ENCODE assay signal across 8 mouse cellular contexts in the genomic region with DNA sequence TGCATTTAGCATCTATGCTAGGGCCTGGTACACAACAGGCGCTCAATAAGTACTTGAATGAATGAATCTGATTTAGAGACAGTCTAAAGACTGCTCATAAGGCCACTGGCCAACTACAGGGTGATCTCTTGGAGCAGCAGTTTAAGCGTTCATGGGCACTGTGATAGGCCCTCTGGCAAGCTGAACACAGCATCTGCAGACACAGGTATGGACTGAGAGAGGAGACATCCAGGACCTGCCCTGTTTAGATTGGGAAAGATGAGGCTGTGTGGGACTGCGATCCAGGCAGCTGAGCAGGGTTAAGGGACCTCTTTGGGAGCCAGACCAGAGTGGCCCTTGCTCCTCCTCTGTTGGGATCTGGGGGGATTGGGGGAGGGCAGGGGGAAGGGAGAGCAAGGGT. TPM values are rescaled to one million over a fixed set of nuclear protein-coding genes. Genes with fewer than 3 reads are reported as not detected.
DNase-seq lines count a peak whose midpoint lies in the region; ATAC-seq lines count a peak whose summit lies in the region.

A gene (minus strand): TSS at position 101 of the 400 bp plus-strand sequence.

- no peak for DNase-seq in heart, adult 18-20 months
- no peak for DNase-seq in hindbrain, embryonic 10.5 days (ENCODE audit: low spot score)
- DNase-seq in cerebellum, postnatal 14 days, result no peak
- DNase-seq in retina, postnatal 1 day, result no peak
- DNase-seq in adrenal gland, postnatal 14 days, result no peak

- H3K4me3 ChIP-seq in heart, embryonic 15.5 days, result peak within 1 kb of the TSS; percentile 46
- H3K4me3 ChIP-seq in hindbrain, embryonic 10.5 days, result peak within 1 kb of the TSS; percentile 63
- H3K4me3 ChIP-seq in limb, embryonic 15.5 days, result peak within 1 kb of the TSS; percentile 45

- H3K9ac ChIP-seq in heart, embryonic 15.5 days, result peak within 1 kb of the TSS; percentile 38
- H3K9ac ChIP-seq in limb, embryonic 15.5 days, result peak within 1 kb of the TSS; percentile 14; the same call in 1 of the 2 replicates

- H3K27me3 ChIP-seq in heart, embryonic 15.5 days, result peaks cover 87% of the 10 kb centered on the region
- peaks cover 94% of the 10 kb centered on the region for H3K27me3 ChIP-seq in hindbrain, embryonic 10.5 days (ENCODE audit: insufficient read depth, poor library complexity, severe bottlenecking)
- H3K27me3 ChIP-seq in limb, embryonic 15.5 days, result peaks cover 84% of the 10 kb centered on the region

- no peaks in the 10 kb centered on the region for H3K36me3 ChIP-seq in heart, embryonic 15.5 days
- H3K36me3 ChIP-seq in hindbrain, embryonic 10.5 days, result no peaks in the 10 kb centered on the region
- no peaks in the 10 kb centered on the region for H3K36me3 ChIP-seq in limb, embryonic 15.5 days

- peak within 1 kb of the TSS; percentile 68 for H3K4me2 ChIP-seq in heart, embryonic 15.5 days
- H3K4me2 ChIP-seq in limb, embryonic 15.5 days, result peak within 1 kb of the TSS; percentile 90

- ATAC-seq in heart, embryonic 15.5 days (replicated peaks; ENCODE audit: insufficient number of reproducible peaks, insufficient read depth, low FRiP score, low read depth), result no peak
- no peak for ATAC-seq in activated CD4-positive, CD25-positive, alpha-beta regulatory T cell, adult 4 months
- ATAC-seq in limb, embryonic 15.5 days (ENCODE audit: insufficient number of reproducible peaks, low FRiP score, low TSS enrichment, low read depth), result no peak

- WGBS in heart, embryonic 15.5 days, result 33% methylated on average over 3 of the region's 3 CpGs
- whole genome bisulfite sequencing in hindbrain, embryonic 10.5 days, result 28% methylated on average over 3 of the region's 3 CpGs
- WGBS in limb, embryonic 15.5 days, result 24% methylated on average over 3 of the region's 3 CpGs

- H3K4me1 ChIP-seq in heart, embryonic 15.5 days (replicated peaks), result peaks cover 23% of the 10 kb centered on the region
- peaks cover 40% of the 10 kb centered on the region for H3K4me1 ChIP-seq in hindbrain, embryonic 10.5 days (replicated peaks)
- H3K4me1 ChIP-seq in limb, embryonic 15.5 days, result peaks cover 30% of the 10 kb centered on the region

- no peak within 1 kb of the TSS for H3K27ac ChIP-seq in heart, embryonic 15.5 days
- peak within 1 kb of the TSS; percentile 84 for H3K27ac ChIP-seq in hindbrain, embryonic 10.5 days
- H3K27ac ChIP-seq in limb, embryonic 15.5 days, result no peak within 1 kb of the TSS

- H3K9me3 ChIP-seq in heart, embryonic 15.5 days (replicated peaks), result no peaks in the 10 kb centered on the region
- H3K9me3 ChIP-seq in hindbrain, embryonic 10.5 days, result no peaks in the 10 kb centered on the region
- no peaks in the 10 kb centered on the region for H3K9me3 ChIP-seq in limb, embryonic 15.5 days

RNA-seq across cellular contexts. Expression of the gene that starts here (rescaled TPM):
- polyA plus RNA-seq in heart, embryonic 15.5 days (2015; fragmentation: Nextera tagmentation; extraction: Ambion mirVana), result 1.9 and 12.3 TPM in 2 replicates
- 1 to 10 TPM in 1 of 2 experiments, under 1 TPM in 1; 0.99 to 2.7 TPM for total RNA-seq in heart, adult 18-20 months (2021)
- 10 to 100 TPM; 45.6 to 48.2 TPM for polyA plus RNA-seq in activated CD4-positive, CD25-positive, alpha-beta regulatory T cell, adult 4 months (2017; shearing (Covaris generic))
- 1.7 and 5.8 TPM in 2 replicates for polyA plus RNA-seq in hindbrain, embryonic 10.5 days (2016; fragmentation: Nextera tagmentation; extraction: Ambion mirVana)
- polyA plus RNA-seq in limb, embryonic 15.5 days (2015; fragmentation: Nextera tagmentation; extraction: Ambion mirVana), result 2.7 and 4.0 TPM in 2 replicates
- total RNA-seq in adrenal gland, postnatal 14 days (2021), result 7.3 and 8.0 TPM in 2 replicates
